Mouse (Mus musculus) left cerebral cortex, adult 2 months (tissue): ENCODE data around the gene Cacng4. TPM values are rescaled to one million over a fixed set of nuclear protein-coding genes. Genes with fewer than 3 reads are reported as not detected.

Experiments used
- DNase-seq, 2 experiments: peaks; one replicate each; pipeline ENCODE4 v3.0.0; 2021 to 2022; ENCODE audit warnings: low spot score in 2 of 2, mixed read lengths in 1 of 2; ENCODE audit errors: extremely low spot score in 1 of 2
- H3K27ac ChIP-seq: fragments of 200-600 bp; 2 replicates; pipeline ENCODE4 v1.8.1; 2022
- H3K4me3 ChIP-seq: fragments of 200-600 bp; 2 replicates; pipeline ENCODE4 v1.8.1; 2022
- CTCF ChIP-seq: fragments of 200-600 bp; IDR thresholded peaks from 2 replicates; pipeline ENCODE4 v1.8.1; 2022; ENCODE audit warnings: antibody characterized with exemption, mild to moderate bottlenecking, moderate library complexity
- intact Hi-C: fragments of 180-260 bp; cut with DNase I; formaldehyde crosslinking; loops from one replicate; pipeline ENCODE4 v1.15.1; 2025
- total RNA-seq, 2 experiments: library from RNA; stranded (reverse); gene quantifications; 2 replicates each; pipeline ENCODE4 v1.2.3; 2021

Gene Cacng4
- total RNA-seq, 2 experiments from 2014 or later, result 22.9 to 37.1 TPM

DNA sequence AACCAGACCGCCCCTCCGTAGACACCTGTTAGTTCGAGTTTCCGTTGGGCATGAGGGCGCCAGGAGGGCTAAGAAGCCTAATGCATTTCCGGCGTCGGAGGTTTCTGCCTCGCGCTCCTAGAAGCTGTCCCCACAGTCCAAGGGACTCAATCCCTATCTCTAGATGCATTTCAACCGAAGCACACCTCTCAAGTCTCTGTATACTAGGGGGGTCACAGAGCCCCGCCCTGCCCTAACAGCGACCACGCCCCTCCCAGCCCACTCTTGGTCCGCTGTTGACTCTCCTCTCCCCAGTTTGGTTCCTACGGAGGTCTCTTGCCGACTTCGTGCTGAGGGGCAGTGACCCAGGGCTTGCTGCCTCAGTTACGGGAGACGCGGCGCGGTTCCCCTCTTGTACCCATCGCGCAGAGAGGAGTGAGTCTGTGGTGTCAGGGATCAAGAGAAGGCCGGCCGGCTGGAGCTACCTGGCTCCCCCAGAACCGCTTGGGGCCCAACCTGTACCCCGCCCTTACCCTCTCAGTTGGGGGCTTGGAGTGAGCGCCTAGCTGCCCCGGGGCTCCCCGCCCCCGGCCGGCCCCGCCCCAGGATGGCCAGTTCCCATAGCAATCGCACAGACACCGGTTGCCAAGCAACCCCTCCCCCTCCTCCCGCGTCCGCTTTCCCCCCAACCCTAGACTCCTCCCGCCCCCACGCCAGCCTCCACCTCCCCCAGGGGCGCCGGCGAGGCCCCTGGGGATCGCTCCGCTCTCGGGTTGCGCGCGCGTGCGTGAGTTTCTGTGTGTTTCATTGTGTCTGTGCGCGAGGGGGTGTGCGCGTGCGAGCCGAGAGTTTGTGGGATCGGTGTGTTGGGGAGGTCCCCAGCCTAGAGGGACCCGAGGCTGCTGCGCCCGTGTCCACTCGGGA, 906 bp downstream of the Cacng4 start:
- intact Hi-C loops, result no loop called here
- TF ChIP-seq CTCF, result no peak
- Histone ChIP-seq H3K4me3 (peak overlapping the region; percentile 50), H3K27ac (no peak overlapping the region)
- DNase-seq, result peak; percentile 31 to 62

- no peak for TF ChIP-seq CTCF
- intact Hi-C loops, result no loop called here
- no peak overlapping the region for H3K4me3 ChIP-seq
- no peak overlapping the region for H3K27ac ChIP-seq
- no peak for DNase-seq
Measured at GRCm38 (mm10) chr11:107792136-107792535, 2.2 kb downstream of the Cacng4 start.

GRCm38 (mm10) chr11:107785761-107786160, 8.6 kb downstream of the Cacng4 start:
- intact Hi-C loops, result no loop called here
- TF ChIP-seq CTCF, result no peak
- Histone ChIP-seq H3K27ac (no peak overlapping the region), H3K4me3 (no peak overlapping the region)
- DNase-seq, result no peak

GRCm38 (mm10) chr11:107785288-107785687, 9.1 kb downstream of the Cacng4 start:
- DNase-seq, result no peak
- no peak overlapping the region for H3K4me3 ChIP-seq
- H3K27ac ChIP-seq, result no peak overlapping the region
- no peak for TF ChIP-seq CTCF
- intact Hi-C loops, result no loop called here

DNA sequence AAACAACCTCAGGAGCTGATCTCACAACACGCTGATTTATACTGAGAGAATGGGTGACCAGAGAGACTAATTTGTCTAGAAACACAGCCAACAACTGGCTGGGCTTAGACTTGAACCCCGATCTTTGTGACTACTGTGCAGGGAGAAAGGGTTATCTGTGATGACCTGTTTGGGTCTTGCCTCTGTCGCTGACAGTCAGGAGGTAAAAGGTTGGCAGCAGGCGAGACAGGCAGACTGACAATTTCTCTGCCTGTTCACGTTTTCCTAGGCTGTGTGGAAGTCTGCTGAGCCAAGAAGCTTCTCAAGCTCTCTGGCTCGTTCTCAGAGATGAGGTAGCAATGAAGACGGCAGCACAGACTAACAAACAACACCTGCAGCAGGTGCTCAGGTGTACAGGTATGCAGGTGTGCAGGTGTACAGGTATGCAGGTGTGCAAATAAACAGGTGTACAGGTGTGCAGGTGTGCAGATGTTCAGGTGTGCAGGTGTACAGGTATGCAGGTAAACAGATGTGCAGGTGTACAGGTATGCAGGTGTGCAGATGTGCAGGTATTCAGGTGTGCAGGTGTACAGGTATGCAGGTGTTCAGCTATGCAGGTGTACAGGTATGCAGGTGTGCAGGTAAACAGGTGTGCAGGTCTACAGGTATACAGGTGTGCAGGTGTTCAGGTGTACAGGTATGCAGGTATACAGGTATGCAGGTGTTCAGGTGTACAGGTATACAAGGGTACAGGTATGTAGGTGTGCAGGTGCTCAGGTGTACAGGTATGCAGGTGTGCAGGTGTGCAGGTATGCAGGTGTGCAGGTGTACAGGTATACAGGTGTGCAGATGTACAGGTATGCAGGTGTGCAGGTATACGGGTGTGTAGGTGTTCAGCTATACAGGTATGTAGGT, 10.2 kb downstream of the Cacng4 start:
- no peak for DNase-seq
- no peak overlapping the region for H3K4me3 ChIP-seq
- no peak for TF ChIP-seq CTCF
- intact Hi-C loops, result no loop called here
- no peak overlapping the region for H3K27ac ChIP-seq

- no peak for DNase-seq
- intact Hi-C loops, result no loop called here
- H3K27ac ChIP-seq, result no peak overlapping the region
- TF ChIP-seq CTCF, result no peak
- H3K4me3 ChIP-seq, result no peak overlapping the region
Measured at GRCm38 (mm10) chr11:107782591-107782990, 11.8 kb downstream of the Cacng4 start.

DNA sequence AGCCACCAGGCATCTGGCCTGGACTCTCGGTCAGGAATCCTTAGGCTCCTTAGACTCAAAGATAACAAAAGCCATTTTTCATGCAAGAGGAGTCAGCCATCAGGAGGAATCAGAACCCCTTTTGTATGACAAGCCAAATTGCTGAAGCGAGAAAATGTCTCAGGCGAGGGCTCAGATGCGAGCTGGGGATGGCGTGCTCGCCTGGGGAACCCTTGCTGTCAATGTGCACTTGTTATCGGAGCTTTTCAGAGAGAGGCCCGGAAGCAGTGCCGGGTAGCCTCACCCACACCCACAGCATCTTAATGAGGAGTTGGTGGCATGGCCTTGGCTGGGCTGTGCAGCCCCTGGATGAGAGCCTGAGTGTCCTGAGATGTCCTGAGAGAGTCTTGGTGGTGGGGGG, 15.5 kb downstream of the Cacng4 start:
- TF ChIP-seq CTCF, result no peak
- Histone ChIP-seq H3K27ac (no peak overlapping the region), H3K4me3 (no peak overlapping the region)
- intact Hi-C loops, result no loop called here
- DNase-seq, result no peak

DNA sequence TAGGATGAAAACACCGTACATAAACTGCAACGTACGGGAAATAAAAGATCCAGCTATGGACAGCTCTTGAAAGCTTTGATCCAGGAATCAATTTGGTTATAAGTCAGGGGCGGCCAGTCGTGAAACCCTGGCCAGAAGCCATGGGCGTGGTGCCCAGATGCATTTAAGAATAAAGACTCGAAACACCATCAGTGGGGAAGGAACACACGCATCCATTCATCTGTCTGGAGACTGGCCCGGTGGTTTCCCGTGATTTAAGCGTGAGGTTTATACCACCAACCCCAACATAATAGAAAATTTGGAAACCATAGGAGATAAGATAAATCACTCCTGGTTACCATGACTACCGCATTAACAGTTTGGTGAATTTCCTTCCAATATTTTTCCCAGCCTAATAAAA, 16.9 kb downstream of the Cacng4 start:
- Histone ChIP-seq H3K4me3 (no peak overlapping the region), H3K27ac (no peak overlapping the region)
- no peak for DNase-seq
- TF ChIP-seq CTCF, result no peak
- intact Hi-C loops, result no loop called here

- intact Hi-C loops, result no loop called here
- no peak for TF ChIP-seq CTCF
- Histone ChIP-seq H3K4me3 (no peak overlapping the region), H3K27ac (no peak overlapping the region)
- no peak for DNase-seq
Measured at GRCm38 (mm10) chr11:107773312-107773711, 21.0 kb downstream of the Cacng4 start.

GRCm38 (mm10) chr11:107772002-107772401, 22.4 kb downstream of the Cacng4 start:
- intact Hi-C loops, result no loop called here
- no peak overlapping the region for H3K27ac ChIP-seq
- DNase-seq, result no peak
- no peak for TF ChIP-seq CTCF
- H3K4me3 ChIP-seq, result no peak overlapping the region

GRCm38 (mm10) chr11:107768361-107768760, 26.0 kb downstream of the Cacng4 start:
- Histone ChIP-seq H3K4me3 (no peak overlapping the region), H3K27ac (no peak overlapping the region)
- DNase-seq, result no peak
- TF ChIP-seq CTCF, result no peak
- intact Hi-C loops, result no loop called here

GRCm38 (mm10) chr11:107766932-107767331, 27.4 kb downstream of the Cacng4 start:
- intact Hi-C loops, result no loop called here
- DNase-seq, result no peak
- H3K27ac ChIP-seq, result no peak overlapping the region
- H3K4me3 ChIP-seq, result no peak overlapping the region
- TF ChIP-seq CTCF, result no peak
